Mouse (Mus musculus) stomach, postnatal 0 days (tissue): Measurements from ENCODE around the gene Hipk1. TPM values are rescaled to one million over a fixed set of nuclear protein-coding genes. Genes with fewer than 3 reads are reported as not detected.
A peak's percentile ranks its signal among the peaks of the same experiment; 100 is the strongest.

Experiments used
- ATAC-seq: fragments of 200-750 bp; cut with Nextera tagmentation; 2 replicates; pipeline ENCODE4 v1.8.0; 2017; ENCODE audit not compliant: low FRiP score, low TSS enrichment
- DNase-seq: peaks from one replicate; pipeline ENCODE4 v3.0.0-alpha.2; 2016; ENCODE audit warnings: low spot score
- H3K27ac ChIP-seq: fragments of 300-500 bp; sonication (generic); replicated peaks from 2 replicates; pipeline ENCODE4 v1.5.1; 2014; ENCODE audit warnings: mild to moderate bottlenecking, control low read depth
- H3K27me3 ChIP-seq: fragments of 300-500 bp; sonication (generic); 2 replicates; pipeline ENCODE4 v1.6.1; 2014; ENCODE audit warnings: low read length; ENCODE audit not compliant: control insufficient read depth, insufficient read depth
- H3K36me3 ChIP-seq: fragments of 300-500 bp; sonication (generic); 2 replicates; pipeline ENCODE4 v1.6.1; 2014; ENCODE audit warnings: low read length, mixed read lengths; ENCODE audit not compliant: control insufficient read depth, insufficient read depth
- H3K4me1 ChIP-seq: fragments of 300-500 bp; sonication (generic); replicated peaks from 2 replicates; pipeline ENCODE4 v1.6.1; 2014; ENCODE audit warnings: antibody characterized with exemption; ENCODE audit not compliant: control insufficient read depth, insufficient read depth
- H3K4me2 ChIP-seq: fragments of 300-500 bp; sonication (generic); replicated peaks from 2 replicates; pipeline ENCODE4 v1.6.1; 2014; ENCODE audit warnings: low read depth, mild to moderate bottlenecking, control low read depth, moderate library complexity
- H3K4me3 ChIP-seq: fragments of 300-500 bp; sonication (generic); 2 replicates; pipeline ENCODE4 v1.5.1; 2014; ENCODE audit warnings: low read depth, low read length, control low read depth
- H3K9ac ChIP-seq: fragments of 300-500 bp; sonication (generic); 2 replicates; pipeline ENCODE4 v1.6.1; 2014; ENCODE audit warnings: mild to moderate bottlenecking, low read length, control low read depth, mixed read lengths
- H3K9me3 ChIP-seq: fragments of 300-500 bp; sonication (generic); 2 replicates; pipeline ENCODE4 v1.6.1; 2016; ENCODE audit warnings: low read length; ENCODE audit not compliant: control insufficient read depth
- CTCF ChIP-seq: IDR thresholded peaks from 2 replicates; pipeline ENCODE4 v1.5.1; 2016; ENCODE audit warnings: antibody characterized with exemption, low read depth, mild to moderate bottlenecking, moderate library complexity
- EP300 ChIP-seq: optimal IDR thresholded peaks from 2 replicates; pipeline ENCODE3; 2016; ENCODE audit warnings: antibody characterized with exemption
- WGBS: fragments of 180-500 bp; shearing (Covaris S2); extraction: QIAGEN DNeasy Blood & Tissue Kit; methylation state at CpG from one replicate; pipeline ENCODE4 v1.1.7; 2014; 5-methylcytosine and 5-hydroxymethylcytosine counted together
- polyA plus RNA-seq: library from polyadenylated mRNA; unstranded; fragments of >200 nt; fragmentation: Nextera tagmentation; extraction: Ambion mirVana; gene quantifications from 2 replicates; pipeline ENCODE4 v1.2.1, GENCODE M21; 2015

The Hipk1 gene
- polyA plus RNA-seq, 1 experiment from 2014 or later, result 6.7 TPM

- H3K27me3 ChIP-seq, result no peaks in the 10 kb centered on the region
- H3K9me3 ChIP-seq, result no peaks in the 10 kb centered on the region
- no peak overlapping the region for H3K4me2 ChIP-seq
- H3K4me3 ChIP-seq, result no peak overlapping the region
- no peak for ATAC-seq
- peaks cover 4% of the 10 kb centered on the region; the same call in 1 of the 2 replicates for H3K36me3 ChIP-seq
- no peak for DNase-seq
- H3K4me1 ChIP-seq, result no peaks in the 10 kb centered on the region; the same call in 1 of the 2 replicates
- no peak overlapping the region for H3K9ac ChIP-seq
- TF ChIP-seq EP300 (no peak), CTCF (no peak)
- 83% methylated on average over 3 of the region's 3 CpGs for WGBS
- no peak overlapping the region for H3K27ac ChIP-seq
These were observed 17.9 kb downstream of the Hipk1 start for GRCm38 (mm10) chr3:103773508-103773907.

- no peak overlapping the region for H3K27ac ChIP-seq
- DNase-seq (no peak), ATAC-seq (no peak)
- H3K4me1 ChIP-seq, result no peaks in the 10 kb centered on the region; the same call in 1 of the 2 replicates
- no peaks in the 10 kb centered on the region for H3K9me3 ChIP-seq
- no peak overlapping the region for H3K4me3 ChIP-seq
- H3K27me3 ChIP-seq, result no peaks in the 10 kb centered on the region
- H3K36me3 ChIP-seq, result peaks cover 8% of the 10 kb centered on the region; the same call in 1 of the 2 replicates
- TF ChIP-seq EP300 (no peak), CTCF (no peak)
- no peak overlapping the region for H3K4me2 ChIP-seq
- 64% methylated on average over 4 of the region's 4 CpGs for WGBS
- no peak overlapping the region for H3K9ac ChIP-seq
These were observed 18.5 kb downstream of the Hipk1 start for GRCm38 (mm10) chr3:103772846-103773245.

GRCm38 (mm10) chr3:103771531-103772130 is 19.7 kb downstream of the Hipk1 start:
- TF ChIP-seq EP300 (no peak), CTCF (no peak)
- no peaks in the 10 kb centered on the region; the same call in 1 of the 2 replicates for H3K4me1 ChIP-seq
- DNase-seq (peak; percentile 33), ATAC-seq (no peak; the same call in 1 of the 2 replicates)
- no peaks in the 10 kb centered on the region for H3K9me3 ChIP-seq
- H3K4me3 ChIP-seq, result no peak overlapping the region
- no peak overlapping the region for H3K4me2 ChIP-seq
- H3K27me3 ChIP-seq, result no peaks in the 10 kb centered on the region
- H3K36me3 ChIP-seq, result peaks cover 8% of the 10 kb centered on the region; the same call in 1 of the 2 replicates
- H3K9ac ChIP-seq, result no peak overlapping the region
- peak overlapping the region; percentile 77 for H3K27ac ChIP-seq
- 31% methylated on average over 9 of the region's 9 CpGs for WGBS

GRCm38 (mm10) chr3:103766789-103767188 is 24.6 kb downstream of the Hipk1 start:
- peaks cover 8% of the 10 kb centered on the region; the same call in 1 of the 2 replicates for H3K36me3 ChIP-seq
- WGBS, result 70% methylated on average over 3 of the region's 3 CpGs
- no peak for ATAC-seq

GRCm38 (mm10) chr3:103759261-103759970 is 31.9 kb downstream of the Hipk1 start:
- H3K4me2 ChIP-seq, result no peak overlapping the region
- peaks cover 15% of the 10 kb centered on the region; the same call in 1 of the 2 replicates for H3K36me3 ChIP-seq
- no peaks in the 10 kb centered on the region for H3K27me3 ChIP-seq
- TF ChIP-seq EP300 (no peak), CTCF (no peak)
- no peak overlapping the region for H3K9ac ChIP-seq
- DNase-seq (no peak), ATAC-seq (no peak)
- 78% methylated on average over 5 of the region's 5 CpGs for WGBS
- no peak overlapping the region for H3K27ac ChIP-seq
- no peaks in the 10 kb centered on the region for H3K4me1 ChIP-seq
- no peak overlapping the region for H3K4me3 ChIP-seq
- no peaks in the 10 kb centered on the region for H3K9me3 ChIP-seq

More at GRCm38 (mm10) chr3:103766789-103767188, 24.6 kb downstream of the Hipk1 start:
- no peak for DNase-seq
- Histone ChIP-seq H3K9ac (no peak overlapping the region), H3K4me3 (no peak overlapping the region), H3K27ac (no peak overlapping the region), H3K4me2 (no peak overlapping the region), H3K9me3 (no peaks in the 10 kb centered on the region), H3K27me3 (no peaks in the 10 kb centered on the region), H3K4me1 (no peaks in the 10 kb centered on the region; the same call in 1 of the 2 replicates)
- TF ChIP-seq EP300, result no peak
- TF ChIP-seq CTCF, result no peak

GRCm38 (mm10) chr3:103758456-103758855 is 32.9 kb downstream of the Hipk1 start:
- no peak overlapping the region for H3K4me2 ChIP-seq
- no peak overlapping the region for H3K27ac ChIP-seq
- H3K4me3 ChIP-seq, result no peak overlapping the region
- H3K9me3 ChIP-seq, result no peaks in the 10 kb centered on the region
- TF ChIP-seq EP300 (no peak), CTCF (no peak)
- DNase-seq (no peak), ATAC-seq (no peak)
- no peak overlapping the region for H3K9ac ChIP-seq
- WGBS, result 86% methylated on average over 7 of the region's 7 CpGs
- peaks cover 11% of the 10 kb centered on the region; the same call in 1 of the 2 replicates for H3K36me3 ChIP-seq
- H3K4me1 ChIP-seq, result no peaks in the 10 kb centered on the region
- no peaks in the 10 kb centered on the region for H3K27me3 ChIP-seq
